In the genomic region with DNA sequence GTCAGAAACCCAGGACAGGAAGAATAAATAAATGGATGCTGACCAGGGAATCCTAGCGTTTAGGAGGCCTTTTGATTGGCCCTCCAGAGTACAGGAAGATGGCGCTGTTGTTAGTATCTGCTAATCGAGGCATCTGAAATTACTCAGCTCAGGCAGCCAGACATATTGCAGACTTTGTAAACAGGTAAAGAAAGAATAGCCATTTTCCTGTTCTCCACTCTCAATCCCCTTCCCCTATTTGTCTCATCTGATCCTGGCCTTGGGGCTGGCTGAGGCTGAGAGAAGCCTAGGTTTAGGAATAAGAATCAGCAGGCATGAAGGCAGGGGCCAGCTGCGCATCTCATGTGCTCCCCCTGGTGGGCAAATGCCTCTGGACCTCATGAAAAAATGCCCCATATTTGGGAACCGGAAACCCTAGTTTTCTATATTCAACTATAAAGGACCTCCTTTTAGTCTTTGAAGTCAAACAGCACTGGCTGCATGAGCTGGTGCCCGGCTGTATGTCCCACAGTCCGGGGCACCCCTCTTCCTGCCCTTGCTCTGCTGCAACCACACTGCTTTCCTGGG, we compare ENCODE assay signal across 9 mouse cellular contexts. TPM values are rescaled to one million over a fixed set of nuclear protein-coding genes. Genes with fewer than 3 reads are reported as not detected.
DNase-seq lines count a peak whose midpoint lies in the region; ATAC-seq and TF ChIP-seq lines count a peak whose summit lies in the region.
"Had no signal": no experiment of that assay in that cellular context is flagged by ENCODE, and none has a peak within 500 bp of the region (broad histone marks: within the 10 kb centered on the region; RNA-seq: fewer than 3 reads in every experiment).

No protein-coding gene starts in this region.

- intact Hi-C loops in left cerebral cortex, postnatal 36 days (cut with DNase I): loop anchor here (5.0 kb wide), 1 partner anchor 181 kb away; no protein-coding TSS in a partner anchor

- H3K4me2 ChIP-seq in forebrain, postnatal 0 days (ENCODE audit: low read depth): no peak overlapping the region
- no peak overlapping the region for H3K4me2 ChIP-seq in forebrain, embryonic 13.5 days
- no peak overlapping the region for H3K4me2 ChIP-seq in intestine, embryonic 14.5 days (ENCODE audit: low read length)
- peak overlapping the region; percentile 10 for H3K4me2 ChIP-seq in myocyte (ENCODE audit: low read depth)
- no peak overlapping the region for H3K4me2 ChIP-seq in stomach, embryonic 14.5 days (replicated peaks; ENCODE audit: low read depth, low read length)
- H3K4me2 ChIP-seq: midbrain, embryonic 12.5 days had no signal

- H3K27me3 ChIP-seq in forebrain, postnatal 0 days (ENCODE audit: insufficient read depth, low read length): no peaks in the 10 kb centered on the region
- H3K27me3 ChIP-seq in forebrain, embryonic 13.5 days: no peaks in the 10 kb centered on the region
- H3K27me3 ChIP-seq in intestine, embryonic 14.5 days (replicated peaks; ENCODE audit: control insufficient read depth, insufficient read depth, low read length): no peaks in the 10 kb centered on the region
- H3K27me3 ChIP-seq in myocyte (ENCODE audit: control insufficient read depth, insufficient read depth, insufficient read length): no peaks in the 10 kb centered on the region
- H3K27me3 ChIP-seq in stomach, embryonic 14.5 days (ENCODE audit: control insufficient read depth, insufficient read depth, low read length): no peaks in the 10 kb centered on the region
- H3K27me3 ChIP-seq: midbrain, embryonic 12.5 days had no signal

- ATAC-seq in forebrain, postnatal 0 days: peak; percentile 43; the same call in 1 of the 2 replicates
- no peak for ATAC-seq in forebrain, embryonic 13.5 days
- ATAC-seq in intestine, embryonic 14.5 days (replicated peaks; ENCODE audit: low FRiP score, low TSS enrichment, low read depth): no peak
- ATAC-seq in stomach, embryonic 14.5 days (ENCODE audit: insufficient number of reproducible peaks, insufficient read depth, low FRiP score, low read depth): peak; percentile 38; the same call in 1 of the 2 replicates

- peak; percentile 74 for DNase-seq in forebrain, postnatal 0 days
- peak; percentile 82 for DNase-seq in forelimb bud, embryonic 11.5 days (ENCODE audit: low read depth, low spot score)
- peak; percentile 90 for DNase-seq in intestine, embryonic 14.5 days (ENCODE audit: low spot score)
- peak; percentile 39 to 65 for DNase-seq in left cerebral cortex, postnatal 36 days (ENCODE audit: low spot score in 2 of 2)

- H3K4me1 ChIP-seq in forebrain, postnatal 0 days (ENCODE audit: insufficient read depth): no peaks in the 10 kb centered on the region
- H3K4me1 ChIP-seq in forebrain, embryonic 13.5 days: no peaks in the 10 kb centered on the region
- no peaks in the 10 kb centered on the region for H3K4me1 ChIP-seq in bone marrow, adult 2 months (ENCODE audit: control insufficient read depth, insufficient read depth, low read length)
- peaks cover 32% of the 10 kb centered on the region for H3K4me1 ChIP-seq in intestine, embryonic 14.5 days (replicated peaks; ENCODE audit: control insufficient read depth, insufficient read depth, low read length)
- peaks cover 13% of the 10 kb centered on the region; the same call in 1 of the 2 replicates for H3K4me1 ChIP-seq in stomach, embryonic 14.5 days (ENCODE audit: control insufficient read depth, insufficient read depth, low read length)
- H3K4me1 ChIP-seq: midbrain, embryonic 12.5 days had no signal

- 32% methylated on average over 7 of the region's 7 CpGs for WGBS in forebrain, postnatal 0 days
- WGBS in forebrain, embryonic 13.5 days: 33% methylated on average over 7 of the region's 7 CpGs
- WGBS in bone marrow, adult 2 months: 20% methylated on average over 7 of the region's 7 CpGs
- 35% methylated on average over 7 of the region's 7 CpGs for WGBS in intestine, embryonic 14.5 days
- WGBS in stomach, embryonic 14.5 days: 32% methylated on average over 7 of the region's 7 CpGs

- no peak overlapping the region for H3K9ac ChIP-seq in forebrain, postnatal 0 days
- H3K9ac ChIP-seq in forebrain, embryonic 13.5 days: no peak overlapping the region
- H3K9ac ChIP-seq in intestine, embryonic 14.5 days (ENCODE audit: low read length): no peak overlapping the region
- no peak overlapping the region for H3K9ac ChIP-seq in stomach, embryonic 14.5 days (replicated peaks; ENCODE audit: low read depth, low read length)
- H3K9ac ChIP-seq: midbrain, embryonic 12.5 days had no signal

- no peak for TF ChIP-seq POLR2A in bone marrow, adult 2 months (IDR thresholded peaks at IDR 0.05; ENCODE audit: borderline replicate concordance, control insufficient read depth, low read depth, low read length)
- TF ChIP-seq POLR2A in myocyte (IDR thresholded peaks at IDR 0.05; ENCODE audit: insufficient read length, low read depth): no peak

- no peaks in the 10 kb centered on the region for H3K9me3 ChIP-seq in forebrain, postnatal 0 days (ENCODE audit: low read length)
- no peaks in the 10 kb centered on the region for H3K9me3 ChIP-seq in forebrain, embryonic 13.5 days (replicated peaks)
- H3K9me3 ChIP-seq in intestine, embryonic 14.5 days (ENCODE audit: control insufficient read depth, low read length): no peaks in the 10 kb centered on the region
- H3K9me3 ChIP-seq in stomach, embryonic 14.5 days (ENCODE audit: control insufficient read depth, low read depth, low read length): no peaks in the 10 kb centered on the region
- H3K9me3 ChIP-seq: midbrain, embryonic 12.5 days had no signal

- H3K27ac ChIP-seq in forebrain, postnatal 0 days (ENCODE audit: low read depth, low read length): no peak overlapping the region
- H3K27ac ChIP-seq in forebrain, embryonic 13.5 days: no peak overlapping the region
- no peak overlapping the region for H3K27ac ChIP-seq in bone marrow, adult 2 months (ENCODE audit: control insufficient read depth, insufficient read depth, low read depth, low read length, poor library complexity)
- H3K27ac ChIP-seq in intestine, embryonic 14.5 days (ENCODE audit: low read depth): no peak overlapping the region
- H3K27ac ChIP-seq in stomach, embryonic 14.5 days (ENCODE audit: low read length): no peak overlapping the region
- H3K27ac ChIP-seq: midbrain, embryonic 12.5 days had no signal

- peak; percentile 76 for TF ChIP-seq CTCF in forebrain, postnatal 0 days (IDR thresholded peaks at IDR 0.05; ENCODE audit: low read depth)
- peak; percentile 77 for TF ChIP-seq CTCF in bone marrow, adult 2 months (IDR thresholded peaks at IDR 0.05; ENCODE audit: control insufficient read depth, insufficient read depth, low read length)

- no peaks in the 10 kb centered on the region for H3K79me2 ChIP-seq in myocyte (ENCODE audit: control insufficient read depth, insufficient read depth)

- no peak overlapping the region for H3K4me3 ChIP-seq in forebrain, postnatal 0 days (ENCODE audit: low read depth, low read length)
- H3K4me3 ChIP-seq in forebrain, embryonic 13.5 days: no peak overlapping the region
- H3K4me3 ChIP-seq in bone marrow, adult 2 months (replicated peaks; ENCODE audit: control insufficient read depth, low read depth, low read length): no peak overlapping the region
- H3K4me3 ChIP-seq in intestine, embryonic 14.5 days (ENCODE audit: low read depth, low read length): no peak overlapping the region
- no peak overlapping the region for H3K4me3 ChIP-seq in myocyte
- no peak overlapping the region for H3K4me3 ChIP-seq in stomach, embryonic 14.5 days (ENCODE audit: low read depth, low read length)
- H3K4me3 ChIP-seq: midbrain, embryonic 12.5 days had no signal

- H3K36me3 ChIP-seq in forebrain, postnatal 0 days (ENCODE audit: insufficient read depth): no peaks in the 10 kb centered on the region
- no peaks in the 10 kb centered on the region for H3K36me3 ChIP-seq in forebrain, embryonic 13.5 days (ENCODE audit: poor library complexity, severe bottlenecking)
- H3K36me3 ChIP-seq in intestine, embryonic 14.5 days (ENCODE audit: control insufficient read depth, insufficient read depth, low read length): no peaks in the 10 kb centered on the region
- H3K36me3 ChIP-seq in myocyte (ENCODE audit: control insufficient read depth, insufficient read depth): no peaks in the 10 kb centered on the region
- H3K36me3 ChIP-seq in stomach, embryonic 14.5 days (ENCODE audit: control insufficient read depth, insufficient read depth, low read length): no peaks in the 10 kb centered on the region
- H3K36me3 ChIP-seq: midbrain, embryonic 12.5 days had no signal

- no peak overlapping the region for H3ac ChIP-seq in myocyte (ENCODE audit: control insufficient read depth, insufficient read length)

TF ChIP-seq in myocyte, 11 proteins besides CTCF, POLR2A, EP300 and RAD21 (continues in another document):
- TF ChIP-seq REST (IDR thresholded peaks at IDR 0.05; ENCODE audit: insufficient read depth, insufficient read length) (no peak), TCF3 (IDR thresholded peaks at IDR 0.05; ENCODE audit: insufficient read length, low read depth) (no peak), CEBPB (IDR thresholded peaks at IDR 0.05; ENCODE audit: insufficient read depth, poor library complexity, severe bottlenecking) (no peak), MYOD1 (IDR thresholded peaks at IDR 0.05; ENCODE audit: control insufficient read depth in 1 of 3, insufficient read length in 2 of 3, low read depth in 2 of 3) (peak in 2 of 3 experiments; percentile 19 to 40), TCF12 (IDR thresholded peaks at IDR 0.05; ENCODE audit: insufficient read depth, poor library complexity, severe bottlenecking) (no peak)

RNA-seq across cellular contexts. Expression of gene Smad5, which starts 44.8 kb away (rescaled TPM):
- total RNA-seq in forebrain, postnatal 0 days (2014; rRNA removed): 45.2 and 54.6 TPM in 2 replicates
- 15.7 and 17.1 TPM in 2 replicates for polyA plus RNA-seq in forebrain, postnatal 0 days (2015; fragmentation: Nextera tagmentation; extraction: Ambion mirVana)
- polyA plus RNA-seq in forebrain, embryonic 13.5 days (2015; fragmentation: Nextera tagmentation; extraction: Ambion mirVana): 32.0 and 36.8 TPM in 2 replicates
- polyA plus RNA-seq in bone marrow, adult 2 months (2011; ENCODE audit: insufficient read depth, insufficient read length, low replicate concordance, missing spikeins): 8.2 and 14.8 TPM in 2 replicates
- 37.5 and 39.9 TPM in 2 replicates for polyA plus RNA-seq in intestine, embryonic 14.5 days (2014; fragmentation: Nextera tagmentation; extraction: Ambion mirVana)
- total RNA-seq in left cerebral cortex, postnatal 36 days (2021): 10 to 100 TPM; 18.1 to 23.1 TPM
- 12.7 TPM for polyA plus RNA-seq in myocyte (2012; fragmentation: generic; extraction: Trizol)
- polyA plus RNA-seq in stomach, embryonic 14.5 days (2014; fragmentation: Nextera tagmentation; extraction: Ambion mirVana): 51.1 and 52.7 TPM in 2 replicates

RNA-seq across cellular contexts. Expression of gene Tgfbi, which starts 48.7 kb away (rescaled TPM):
- 4.3 and 4.8 TPM in 2 replicates for total RNA-seq in forebrain, postnatal 0 days (2014; rRNA removed)
- 4.9 and 5.3 TPM in 2 replicates for polyA plus RNA-seq in forebrain, postnatal 0 days (2015; fragmentation: Nextera tagmentation; extraction: Ambion mirVana)
- polyA plus RNA-seq in forebrain, embryonic 13.5 days (2015; fragmentation: Nextera tagmentation; extraction: Ambion mirVana): 4.8 and 6.9 TPM in 2 replicates
- polyA plus RNA-seq in bone marrow, adult 2 months (2011; ENCODE audit: insufficient read depth, insufficient read length, low replicate concordance, missing spikeins): 18.7 and 49.4 TPM in 2 replicates
- polyA plus RNA-seq in intestine, embryonic 14.5 days (2014; fragmentation: Nextera tagmentation; extraction: Ambion mirVana): 123 and 163 TPM in 2 replicates
- total RNA-seq in left cerebral cortex, postnatal 36 days (2021): 1 to 10 TPM; 2.9 to 4.3 TPM
- polyA plus RNA-seq in myocyte (2012; fragmentation: generic; extraction: Trizol): 1.8 TPM
- 123 and 134 TPM in 2 replicates for polyA plus RNA-seq in stomach, embryonic 14.5 days (2014; fragmentation: Nextera tagmentation; extraction: Ambion mirVana)

Comparison
In these comparisons a context has a peak if more than half of its experiments do, and no peak if none do; other contexts are left out.
1. ATAC-seq: peak in forebrain, postnatal 0 days (single experiment) and stomach, embryonic 14.5 days (single experiment); none in forebrain, embryonic 13.5 days (single experiment) and intestine, embryonic 14.5 days (single experiment).
2. Peak in every context shown above with its lines, with median percentiles within 50 percentile points of each other: DNase-seq.